Mouse (Mus musculus): ENCODE data around the gene Pea15a. TPM values are rescaled to one million over a fixed set of nuclear protein-coding genes. Genes with fewer than 3 reads are reported as not detected.

The Pea15a gene
- polyA plus RNA-seq (2015; fragmentation: Illumina TruSeq; extraction: RNeasy Lipid Tissue Mini Kit (QIAGEN cat#74804); ENCODE audit: insufficient read depth, low read depth, low replicate concordance) = 38.0 TPM

GRCm38 (mm10) chr1:172206141-172206917 is at the start of gene Pea15a:
Gene Pea15a, minus strand, starts transcription at chr1:172206804.

DNA sequence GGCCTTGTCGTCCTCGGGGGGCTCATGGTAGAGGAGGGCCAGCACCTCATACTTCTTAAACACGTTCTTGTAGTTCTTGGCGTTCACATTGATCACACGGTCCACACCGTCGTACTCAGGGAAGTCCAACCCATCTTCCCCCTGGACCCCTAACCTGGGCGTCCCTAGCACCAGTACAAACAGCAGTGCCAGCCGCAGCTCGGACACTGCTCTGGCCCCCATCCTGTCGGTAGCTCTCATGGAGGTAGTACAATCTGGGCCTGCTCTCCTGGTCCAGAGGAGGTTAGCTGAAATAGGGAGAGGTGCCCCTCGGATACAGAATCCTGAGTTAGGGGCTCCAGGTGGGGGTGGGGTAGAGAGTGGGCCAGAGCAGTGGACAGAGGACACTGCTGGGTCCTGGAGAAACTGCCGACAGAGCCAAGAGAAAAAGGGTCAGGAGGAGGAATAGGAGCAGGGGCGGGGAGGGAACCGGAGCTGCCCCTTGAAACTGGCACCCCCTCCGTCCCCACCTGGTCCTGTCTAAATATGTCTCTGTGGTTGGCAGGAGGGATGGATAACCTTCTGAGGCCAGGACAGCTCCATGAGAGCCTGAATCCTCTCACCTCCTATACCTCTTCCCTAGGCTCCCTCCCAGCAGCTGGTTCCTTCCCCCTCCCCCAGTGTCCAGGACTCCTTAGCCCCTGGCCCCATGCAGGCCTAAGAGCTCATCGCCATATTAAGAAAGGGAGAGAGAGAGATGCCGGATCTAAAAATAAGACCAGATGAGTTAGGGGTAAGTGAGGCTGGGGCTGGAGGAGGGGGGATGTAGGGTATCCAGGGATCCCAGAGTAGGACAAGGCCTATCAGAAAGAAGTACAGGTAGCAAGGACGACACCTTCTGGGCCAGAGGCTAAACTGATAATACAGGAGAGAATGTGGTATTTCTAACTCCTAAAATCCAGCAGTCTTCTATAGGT is 13.1 kb upstream of the Pea15a start, which contains the start of gene Casq1:
Gene Casq1 (minus strand): TSS at position 418 of the 956 bp plus-strand sequence.

DNA sequence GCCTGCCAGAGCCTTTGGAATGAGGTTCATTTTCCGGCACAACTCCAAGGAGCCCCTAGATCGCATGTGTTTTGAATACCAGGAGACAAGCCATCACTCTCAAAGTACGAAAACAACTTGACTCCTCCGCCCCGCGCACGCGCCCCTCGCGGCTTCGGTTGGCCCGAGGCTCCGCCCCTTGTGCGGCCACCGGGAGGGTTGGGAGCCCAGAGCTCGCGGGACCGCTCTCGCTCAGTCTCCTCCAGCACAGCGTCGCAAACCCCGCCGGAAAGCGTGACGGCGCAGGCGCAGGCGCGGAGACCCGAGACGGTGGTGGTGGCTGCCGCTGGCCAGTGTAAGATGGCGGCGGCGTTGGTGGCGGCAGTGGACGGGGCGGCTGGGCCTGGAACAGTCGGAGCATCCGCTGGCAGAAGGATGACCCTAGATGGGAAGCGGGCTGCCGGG is 58.7 kb downstream of the Pea15a start, which contains the start of gene Dcaf8:
Gene Dcaf8 (plus strand): TSS at position 250 of the 444 bp plus-strand sequence.

Other genes with a start within 250 kb of the Pea15a start
- gene Vangl2, start 178.4 kb downstream of the Pea15a start, polyA plus RNA-seq (2015; fragmentation: Illumina TruSeq; extraction: RNeasy Lipid Tissue Mini Kit (QIAGEN cat#74804); ENCODE audit: insufficient read depth, low read depth, low replicate concordance) = 1.3 TPM
- gene Nhlh1, start 149.2 kb downstream of the Pea15a start, polyA plus RNA-seq (2015; fragmentation: Illumina TruSeq; extraction: RNeasy Lipid Tissue Mini Kit (QIAGEN cat#74804); ENCODE audit: insufficient read depth, low read depth, low replicate concordance) = not detected
- gene Copa, start 124.3 kb downstream of the Pea15a start, polyA plus RNA-seq (2015; fragmentation: Illumina TruSeq; extraction: RNeasy Lipid Tissue Mini Kit (QIAGEN cat#74804); ENCODE audit: insufficient read depth, low read depth, low replicate concordance) = 68.5 TPM
- 19.2 TPM for gene Ncstn, start 124.0 kb downstream of the Pea15a start, polyA plus RNA-seq (2015; fragmentation: Illumina TruSeq; extraction: RNeasy Lipid Tissue Mini Kit (QIAGEN cat#74804); ENCODE audit: insufficient read depth, low read depth, low replicate concordance)
- gene Pex19, start 80.0 kb downstream of the Pea15a start, polyA plus RNA-seq (2015; fragmentation: Illumina TruSeq; extraction: RNeasy Lipid Tissue Mini Kit (QIAGEN cat#74804); ENCODE audit: insufficient read depth, low read depth, low replicate concordance) = 19.0 TPM
- 27.7 TPM for gene Dcaf8, start 58.7 kb downstream of the Pea15a start, polyA plus RNA-seq (2015; fragmentation: Illumina TruSeq; extraction: RNeasy Lipid Tissue Mini Kit (QIAGEN cat#74804); ENCODE audit: insufficient read depth, low read depth, low replicate concordance)
- gene Casq1, start 13.1 kb upstream of the Pea15a start, polyA plus RNA-seq (2015; fragmentation: Illumina TruSeq; extraction: RNeasy Lipid Tissue Mini Kit (QIAGEN cat#74804); ENCODE audit: insufficient read depth, low read depth, low replicate concordance) = not detected
- not detected for gene Atp1a4, start 51.6 kb upstream of the Pea15a start, polyA plus RNA-seq (2015; fragmentation: Illumina TruSeq; extraction: RNeasy Lipid Tissue Mini Kit (QIAGEN cat#74804); ENCODE audit: insufficient read depth, low read depth, low replicate concordance)
- gene Igsf8, start 54.8 kb upstream of the Pea15a start, polyA plus RNA-seq (2015; fragmentation: Illumina TruSeq; extraction: RNeasy Lipid Tissue Mini Kit (QIAGEN cat#74804); ENCODE audit: insufficient read depth, low read depth, low replicate concordance) = 15.7 TPM
- gene Atp1a2, start 91.3 kb upstream of the Pea15a start, polyA plus RNA-seq (2015; fragmentation: Illumina TruSeq; extraction: RNeasy Lipid Tissue Mini Kit (QIAGEN cat#74804); ENCODE audit: insufficient read depth, low read depth, low replicate concordance) = 6.4 TPM
- not detected for gene Kcnj9, start 122.5 kb upstream of the Pea15a start, polyA plus RNA-seq (2015; fragmentation: Illumina TruSeq; extraction: RNeasy Lipid Tissue Mini Kit (QIAGEN cat#74804); ENCODE audit: insufficient read depth, low read depth, low replicate concordance)
- gene Kcnj10, start 134.4 kb upstream of the Pea15a start, polyA plus RNA-seq (2015; fragmentation: Illumina TruSeq; extraction: RNeasy Lipid Tissue Mini Kit (QIAGEN cat#74804); ENCODE audit: insufficient read depth, low read depth, low replicate concordance) = not detected
- 3.2 TPM for gene Pigm, start 169.7 kb upstream of the Pea15a start, polyA plus RNA-seq (2015; fragmentation: Illumina TruSeq; extraction: RNeasy Lipid Tissue Mini Kit (QIAGEN cat#74804); ENCODE audit: insufficient read depth, low read depth, low replicate concordance)